Mouse (Mus musculus) heart, adult 2 months (tissue): ENCODE measurements around the gene Noxa1.

ENCODE experiments used
- CTCF ChIP-seq: fragments of 200-600 bp; IDR thresholded peaks from 2 replicates; pipeline ENCODE4 v1.8.1; 2022; ENCODE audit warnings: antibody characterized with exemption, mild to moderate bottlenecking, moderate library complexity
- EP300 ChIP-seq: fragments of 200-500 bp; IDR thresholded peaks from 2 replicates; pipeline ENCODE4 v1.6.1; 2011; ENCODE audit warnings: low read depth, low read length, control low read depth; ENCODE audit not compliant: insufficient read depth
- POLR2A ChIP-seq: fragments of 200-500 bp; IDR thresholded peaks from 2 replicates; pipeline ENCODE4 v1.6.1; 2011; ENCODE audit warnings: mild to moderate bottlenecking, low read depth, low read length, control low read depth; ENCODE audit not compliant: insufficient read depth

DNA sequence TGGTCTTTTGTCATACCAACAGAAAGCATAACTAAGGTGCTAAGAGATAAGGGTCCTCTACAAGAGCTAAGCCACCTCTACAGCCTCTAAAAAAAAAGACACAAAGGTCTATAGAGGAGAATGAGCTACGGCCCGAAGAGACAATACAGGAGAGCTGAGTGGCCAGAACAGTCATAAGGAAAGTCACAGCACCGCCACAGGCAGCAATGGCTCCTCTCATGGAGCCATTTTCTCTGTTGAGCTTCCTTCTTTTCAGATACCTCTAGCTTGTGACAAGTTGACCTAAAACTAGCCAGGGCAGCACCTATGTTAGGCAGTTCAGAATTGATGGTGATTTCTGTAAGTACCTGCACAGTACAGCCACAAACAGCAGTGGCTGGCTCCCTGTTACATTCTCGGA lies 28.4 kb downstream of the Noxa1 start:
- TF ChIP-seq CTCF (no peak), POLR2A (no peak), EP300 (no peak)
